25 mouse cellular contexts compared by ENCODE assay signal in genomic region chr13:77537466-77537865, GRCm38 (mm10).
"Had no signal": no experiment of that assay in that cellular context is flagged by ENCODE, and none has a peak within 500 bp of the region (broad histone marks: within the 10 kb centered on the region; RNA-seq: fewer than 3 reads in every experiment).

No protein-coding gene starts in this region.

- H3K4me3 ChIP-seq: gastrocnemius, adult 2 months; heart, adult 2 months; heart, embryonic 10.5 days; heart, embryonic 12.5 days; hindbrain, embryonic 10.5 days; hindbrain, embryonic 12.5 days; intestine, embryonic 15.5 days; layer of hippocampus, adult 2 months; limb, embryonic 13.5 days; limb, embryonic 15.5 days; liver, embryonic 12.5 days had no signal

- H3K36me3 ChIP-seq: heart, embryonic 10.5 days; heart, embryonic 12.5 days; hindbrain, embryonic 10.5 days; hindbrain, embryonic 12.5 days; intestine, embryonic 15.5 days; limb, embryonic 13.5 days; limb, embryonic 15.5 days; liver, embryonic 12.5 days had no signal

- DNase-seq: gastrocnemius, adult 2 months; gastrocnemius, postnatal 10 days; gastrocnemius, postnatal 25 days; heart, adult 11 months; heart, adult 2 months; heart, postnatal 10 days; heart, postnatal 4 days; kidney, adult 18-20 months; kidney, adult 8-10 months; kidney, postnatal 10 days; kidney, postnatal 25 days; kidney, postnatal 4 days; left cerebral cortex, postnatal 4 days; lung, adult 18-20 months had no signal

- H3K4me1 ChIP-seq: heart, embryonic 10.5 days; heart, embryonic 12.5 days; hindbrain, embryonic 10.5 days; hindbrain, embryonic 12.5 days; intestine, embryonic 15.5 days; limb, embryonic 13.5 days; limb, embryonic 15.5 days; liver, embryonic 12.5 days had no signal

- H3K27me3 ChIP-seq: heart, embryonic 12.5 days; hindbrain, embryonic 12.5 days; intestine, embryonic 15.5 days; limb, embryonic 13.5 days; limb, embryonic 15.5 days; liver, embryonic 12.5 days had no signal

- H3K9ac ChIP-seq: heart, embryonic 12.5 days; hindbrain, embryonic 12.5 days; hindbrain, embryonic 14.5 days; intestine, embryonic 15.5 days; limb, embryonic 13.5 days; limb, embryonic 15.5 days; liver, embryonic 12.5 days; liver, embryonic 14.5 days had no signal

- H3K9me3 ChIP-seq: heart, embryonic 10.5 days; hindbrain, embryonic 10.5 days; hindbrain, embryonic 12.5 days; intestine, embryonic 15.5 days; limb, embryonic 13.5 days; limb, embryonic 15.5 days had no signal

- H3K27ac ChIP-seq: gastrocnemius, adult 2 months; heart, adult 2 months; heart, embryonic 10.5 days; hindbrain, embryonic 10.5 days; hindbrain, embryonic 12.5 days; hindbrain, embryonic 14.5 days; intestine, embryonic 15.5 days; layer of hippocampus, adult 2 months; limb, embryonic 13.5 days; limb, embryonic 15.5 days; liver, embryonic 12.5 days; liver, embryonic 14.5 days had no signal
